18 mouse cellular contexts compared by ENCODE assay signal in the genomic region with DNA sequence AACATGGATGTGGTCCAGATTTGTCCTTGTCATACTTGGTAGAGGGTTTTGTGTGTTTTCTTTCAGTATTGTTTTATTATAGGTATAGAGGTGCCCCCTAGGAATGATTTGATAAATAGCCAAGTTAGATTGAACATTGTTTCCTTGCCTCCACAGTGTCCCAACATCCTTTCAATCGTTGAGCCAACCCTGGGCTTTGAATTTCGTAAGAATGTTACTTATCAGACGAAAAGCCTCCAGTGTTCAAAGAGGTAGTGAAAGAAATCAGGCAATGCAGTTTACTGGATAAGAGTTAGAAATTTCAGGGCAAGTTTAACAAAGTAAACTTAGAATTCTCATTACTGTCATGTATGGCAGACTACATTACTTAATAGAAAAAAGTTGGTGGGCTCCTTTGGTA.
"Had no signal": no experiment of that assay in that cellular context is flagged by ENCODE, and none has a peak within 500 bp of the region (broad histone marks: within the 10 kb centered on the region; RNA-seq: fewer than 3 reads in every experiment).

No protein-coding gene starts in this region.

- DNase-seq: lung, embryonic 14.5 days; lung, postnatal 10 days; lung, postnatal 4 days; midbrain, embryonic 14.5 days; retina, postnatal 1 day; right cerebral cortex, adult 18-20 months; right cerebral cortex, postnatal 25 days; right cerebral cortex, postnatal 4 days; spleen, adult 18-20 months; thymus, adult 18-20 months; thymus, postnatal 14 days; thymus, postnatal 36 days had no signal

- H3K9me3 ChIP-seq: midbrain, embryonic 10.5 days; midbrain, embryonic 12.5 days; neural tube, embryonic 13.5 days; neural tube, embryonic 15.5 days had no signal

- H3K9ac ChIP-seq: lung, embryonic 14.5 days; midbrain, embryonic 12.5 days; neural tube, embryonic 13.5 days; neural tube, embryonic 15.5 days had no signal

- H3K4me2 ChIP-seq: lung, embryonic 14.5 days; midbrain, embryonic 12.5 days; neural tube, embryonic 13.5 days; neural tube, embryonic 15.5 days had no signal

- H3K27me3 ChIP-seq: midbrain, embryonic 12.5 days; neural tube, embryonic 13.5 days; neural tube, embryonic 15.5 days had no signal

- H3K27ac ChIP-seq: midbrain, embryonic 10.5 days; midbrain, embryonic 12.5 days; neural tube, embryonic 13.5 days; neural tube, embryonic 15.5 days had no signal

- H3K4me1 ChIP-seq: midbrain, embryonic 10.5 days; midbrain, embryonic 12.5 days had no signal

- ATAC-seq: midbrain, embryonic 16.5 days had no signal

- H3K36me3 ChIP-seq: midbrain, embryonic 10.5 days; midbrain, embryonic 12.5 days; neural tube, embryonic 13.5 days; neural tube, embryonic 15.5 days had no signal

- H3K4me3 ChIP-seq: midbrain, embryonic 10.5 days; midbrain, embryonic 12.5 days; myocyte; neural tube, embryonic 13.5 days; neural tube, embryonic 15.5 days had no signal
